Mouse (Mus musculus): ENCODE measurements around the gene Hyal3. TPM values are rescaled to one million over a fixed set of nuclear protein-coding genes. Genes with fewer than 3 reads are reported as not detected.
A peak's percentile ranks its signal among the peaks of the same experiment; 100 is the strongest.

Hyal3 gene
- polyA plus RNA-seq, 1 experiment from 2014 or later = 0.96 TPM

DNA sequence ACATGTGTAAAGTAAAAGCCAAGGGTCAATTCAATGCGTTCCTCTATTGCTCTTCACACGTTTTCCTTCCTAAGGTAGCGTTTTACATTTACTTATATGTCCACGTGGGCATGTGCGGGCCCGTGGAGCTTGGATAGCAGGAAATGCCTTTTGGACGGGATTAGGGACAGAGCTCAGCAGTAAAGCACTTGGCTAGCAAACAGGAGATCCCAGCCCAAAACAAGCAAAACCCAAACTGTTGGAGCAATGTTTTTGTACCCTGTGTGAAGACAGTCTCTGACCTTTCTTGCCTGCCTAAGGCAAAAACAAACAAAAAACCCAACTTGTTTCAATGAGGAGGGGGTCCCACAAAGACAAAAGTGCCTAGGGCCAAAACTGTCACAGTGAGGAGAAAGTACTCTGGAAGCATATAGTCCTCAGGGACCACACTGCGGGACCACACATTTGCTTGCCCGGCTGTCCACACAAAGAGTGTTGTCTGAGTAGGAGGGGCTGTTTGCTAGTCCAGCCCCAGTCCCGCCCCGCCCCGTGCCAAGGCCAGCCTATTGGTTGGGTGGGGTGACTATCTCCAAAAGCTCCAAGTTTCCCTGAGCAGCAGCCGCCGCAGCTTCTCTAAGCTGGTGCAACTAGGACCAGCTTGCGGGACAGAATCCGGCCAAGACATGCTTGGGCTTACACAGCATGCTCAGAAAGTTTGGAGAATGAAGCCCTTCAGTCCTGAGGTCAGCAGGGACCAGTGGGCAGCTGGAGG lies 4.1 kb upstream of the Hyal3 start, which contains the start of gene Hyal1:
Hyal1 (plus strand) TSS at position 571 of the 751 bp plus-strand sequence.
- peaks cover 31% of the 10 kb centered on the region for H3K36me3 ChIP-seq (replicated peaks; ENCODE audit: control insufficient read depth, insufficient read depth)
- H3K4me1 ChIP-seq (replicated peaks; ENCODE audit: control insufficient read depth, insufficient read depth, low read length) = peaks cover 17% of the 10 kb centered on the region
- DNase-seq (ENCODE audit: low spot score) (peak; percentile 53), ATAC-seq (ENCODE audit: low FRiP score) (peak; percentile 58)
- H3K9ac ChIP-seq = peak within 1 kb of the TSS; percentile 25; the same call in 1 of the 2 replicates
- H3K27ac ChIP-seq = peak within 1 kb of the TSS; percentile 55; the same call in 1 of the 2 replicates
- peak within 1 kb of the TSS; percentile 25 for H3K4me3 ChIP-seq (replicated peaks; ENCODE audit: low read length)
- no peaks in the 10 kb centered on the region for H3K9me3 ChIP-seq (ENCODE audit: control insufficient read depth, low read length)
- H3K27me3 ChIP-seq (ENCODE audit: control insufficient read depth, insufficient read depth, low read length) = no peaks in the 10 kb centered on the region
- WGBS = 27% methylated on average over 16 of the region's 16 CpGs
- peak within 1 kb of the TSS; percentile 43 for H3K4me2 ChIP-seq (replicated peaks)

DNA sequence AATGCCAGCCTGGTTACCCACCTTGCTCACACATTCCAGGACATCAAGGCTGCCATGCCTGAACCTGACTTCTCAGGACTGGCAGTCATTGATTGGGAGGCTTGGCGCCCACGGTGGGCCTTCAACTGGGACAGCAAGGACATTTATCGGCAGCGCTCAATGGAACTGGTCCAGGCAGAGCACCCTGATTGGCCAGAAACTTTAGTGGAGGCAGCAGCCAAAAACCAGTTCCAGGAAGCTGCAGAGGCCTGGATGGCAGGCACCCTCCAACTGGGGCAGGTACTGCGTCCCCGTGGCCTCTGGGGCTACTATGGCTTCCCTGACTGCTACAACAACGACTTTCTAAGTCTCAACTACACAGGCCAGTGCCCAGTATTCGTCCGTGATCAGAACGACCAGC lies 2.7 kb upstream of the Hyal3 start:
- Histone ChIP-seq H3K9me3 (ENCODE audit: control insufficient read depth, low read length) (no peaks in the 10 kb centered on the region), H3K36me3 (replicated peaks; ENCODE audit: control insufficient read depth, insufficient read depth) (peaks cover 18% of the 10 kb centered on the region), H3K4me1 (replicated peaks; ENCODE audit: control insufficient read depth, insufficient read depth, low read length) (peaks cover 17% of the 10 kb centered on the region), H3K4me3 (replicated peaks; ENCODE audit: low read length) (no peak overlapping the region), H3K27ac (no peak overlapping the region), H3K9ac (no peak overlapping the region), H3K27me3 (ENCODE audit: control insufficient read depth, insufficient read depth, low read length) (no peaks in the 10 kb centered on the region), H3K4me2 (replicated peaks) (no peak overlapping the region; the same call in 1 of the 2 replicates)
- DNase-seq (ENCODE audit: low spot score) = no peak
- 90% methylated on average over 10 of the region's 10 CpGs for WGBS
- ATAC-seq (ENCODE audit: low FRiP score) = no peak

DNA sequence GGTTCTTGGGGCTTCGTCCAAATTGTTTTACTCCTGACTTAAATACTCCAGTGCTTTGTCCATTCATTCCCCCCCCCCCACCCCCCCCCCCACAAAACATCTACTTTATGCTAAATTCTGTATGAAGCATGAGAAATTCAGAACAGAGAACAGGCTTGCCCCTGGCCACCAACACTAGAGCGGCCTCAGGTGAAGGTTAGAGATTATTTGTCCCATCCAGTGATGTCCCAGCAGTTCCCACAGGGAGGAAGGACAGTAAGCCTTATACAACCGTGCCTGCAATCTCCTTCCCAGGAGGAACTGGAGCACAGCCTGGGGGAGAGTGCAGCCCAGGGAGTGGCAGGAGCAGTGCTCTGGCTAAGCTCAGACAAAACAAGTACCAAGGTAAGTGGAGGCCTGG lies 2.0 kb upstream of the Hyal3 start, which contains the start of gene Naa80:
Naa80 (plus strand) TSS at position 301 of the 400 bp plus-strand sequence.
- H3K27ac ChIP-seq = no peak within 1 kb of the TSS

DNA sequence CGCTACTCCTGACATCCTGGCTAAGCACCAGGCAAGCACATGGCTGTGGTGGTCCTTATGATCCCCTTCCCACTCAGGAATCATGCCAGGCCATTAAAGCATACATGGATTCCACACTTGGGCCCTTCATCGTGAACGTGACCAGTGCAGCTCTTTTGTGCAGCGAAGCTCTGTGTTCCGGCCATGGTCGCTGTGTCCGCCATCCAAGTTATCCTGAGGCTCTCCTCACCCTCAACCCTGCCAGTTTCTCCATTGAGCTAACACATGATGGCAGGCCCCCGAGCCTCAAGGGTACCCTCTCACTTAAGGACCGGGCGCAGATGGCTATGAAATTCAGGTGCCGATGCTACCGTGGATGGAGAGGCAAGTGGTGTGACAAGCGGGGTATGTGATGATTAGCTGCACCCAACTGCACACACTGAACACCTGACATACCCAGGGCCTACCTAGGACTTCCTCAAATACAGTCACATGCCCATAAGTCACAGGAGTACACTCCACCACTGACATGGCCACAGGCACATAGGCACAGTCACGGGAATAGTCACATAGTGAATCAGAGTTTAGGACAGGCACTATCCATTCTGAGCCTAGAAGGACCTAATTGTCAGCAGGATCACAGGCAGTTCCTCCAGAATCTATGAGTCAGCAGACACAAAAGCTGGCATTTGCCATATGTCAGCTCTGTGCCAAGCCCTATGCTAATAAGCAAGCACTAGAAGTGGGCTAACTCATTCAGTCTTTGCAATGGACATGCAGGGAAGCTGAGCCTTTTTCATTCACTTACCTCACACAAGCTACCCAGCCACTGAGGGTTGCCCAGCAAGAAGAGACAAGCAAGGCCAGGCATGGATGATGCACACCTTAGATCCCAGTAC lies 1.4 kb upstream of the Hyal3 start:
- peak overlapping the region; percentile 75; the same call in 1 of the 2 replicates for H3K9ac ChIP-seq

More for the DNA sequence above, 2.0 kb upstream of the Hyal3 start, which contains the start of gene Naa80:
- Histone ChIP-seq H3K9me3 (ENCODE audit: control insufficient read depth, low read length) (no peaks in the 10 kb centered on the region), H3K27me3 (ENCODE audit: control insufficient read depth, insufficient read depth, low read length) (no peaks in the 10 kb centered on the region), H3K4me1 (replicated peaks; ENCODE audit: control insufficient read depth, insufficient read depth, low read length) (peaks cover 17% of the 10 kb centered on the region), H3K4me3 (replicated peaks; ENCODE audit: low read length) (no peak within 1 kb of the TSS), H3K4me2 (replicated peaks) (peak within 1 kb of the TSS; percentile 72), H3K36me3 (replicated peaks; ENCODE audit: control insufficient read depth, insufficient read depth) (peaks cover 11% of the 10 kb centered on the region), H3K9ac (peak within 1 kb of the TSS; percentile 75; the same call in 1 of the 2 replicates)
- 83% methylated on average over 3 of the region's 3 CpGs for WGBS
- ATAC-seq (ENCODE audit: low FRiP score) (no peak), DNase-seq (ENCODE audit: low spot score) (no peak)

DNA sequence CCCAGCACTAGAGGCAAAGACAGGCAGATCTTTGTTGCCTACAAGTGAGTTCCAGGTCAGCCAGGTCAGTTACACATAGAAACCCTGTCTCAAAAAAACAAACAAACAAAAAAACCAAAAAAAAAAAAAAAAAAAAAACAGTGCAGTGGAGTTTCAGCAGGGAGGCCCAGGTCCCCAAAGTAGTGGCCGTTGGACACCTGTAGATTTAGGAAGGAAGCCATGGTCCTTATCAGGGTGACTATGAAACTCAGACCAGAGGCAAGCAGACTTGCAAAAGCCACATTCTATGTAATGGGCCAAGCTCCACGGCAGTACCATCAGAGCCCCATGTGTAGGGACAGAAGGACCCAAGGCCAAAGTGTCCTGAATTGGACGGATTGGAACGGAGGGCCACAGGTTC lies 966 bp downstream of the Hyal3 start:
- H3K4me3 ChIP-seq (replicated peaks; ENCODE audit: low read length) = peak overlapping the region; percentile 55
- 80% methylated on average over 4 of the region's 4 CpGs for WGBS
- DNase-seq (ENCODE audit: low spot score) = no peak
- no peak for ATAC-seq (ENCODE audit: low FRiP score)
- no peak overlapping the region for H3K27ac ChIP-seq
- H3K9me3 ChIP-seq (ENCODE audit: control insufficient read depth, low read length) = no peaks in the 10 kb centered on the region
- no peaks in the 10 kb centered on the region for H3K36me3 ChIP-seq (replicated peaks; ENCODE audit: control insufficient read depth, insufficient read depth)
- no peaks in the 10 kb centered on the region for H3K27me3 ChIP-seq (ENCODE audit: control insufficient read depth, insufficient read depth, low read length)
- H3K4me1 ChIP-seq (replicated peaks; ENCODE audit: control insufficient read depth, insufficient read depth, low read length) = peaks cover 17% of the 10 kb centered on the region
- peak overlapping the region; percentile 75 for H3K9ac ChIP-seq
- peak overlapping the region; percentile 72 for H3K4me2 ChIP-seq (replicated peaks)

More for the DNA sequence above, 1.4 kb upstream of the Hyal3 start:
- Histone ChIP-seq H3K27ac (no peak overlapping the region), H3K36me3 (replicated peaks; ENCODE audit: control insufficient read depth, insufficient read depth) (0 out of 2 replicates have a peak, but pooled peaks cover 7% of the 10 kb centered on the region), H3K4me2 (replicated peaks) (peak overlapping the region; percentile 72), H3K4me3 (replicated peaks; ENCODE audit: low read length) (no peak overlapping the region), H3K9me3 (ENCODE audit: control insufficient read depth, low read length) (no peaks in the 10 kb centered on the region), H3K4me1 (replicated peaks; ENCODE audit: control insufficient read depth, insufficient read depth, low read length) (peaks cover 17% of the 10 kb centered on the region), H3K27me3 (ENCODE audit: control insufficient read depth, insufficient read depth, low read length) (no peaks in the 10 kb centered on the region)
- WGBS = 92% methylated on average over 14 of the region's 14 CpGs
- ATAC-seq (ENCODE audit: low FRiP score) (no peak), DNase-seq (ENCODE audit: low spot score) (no peak)

DNA sequence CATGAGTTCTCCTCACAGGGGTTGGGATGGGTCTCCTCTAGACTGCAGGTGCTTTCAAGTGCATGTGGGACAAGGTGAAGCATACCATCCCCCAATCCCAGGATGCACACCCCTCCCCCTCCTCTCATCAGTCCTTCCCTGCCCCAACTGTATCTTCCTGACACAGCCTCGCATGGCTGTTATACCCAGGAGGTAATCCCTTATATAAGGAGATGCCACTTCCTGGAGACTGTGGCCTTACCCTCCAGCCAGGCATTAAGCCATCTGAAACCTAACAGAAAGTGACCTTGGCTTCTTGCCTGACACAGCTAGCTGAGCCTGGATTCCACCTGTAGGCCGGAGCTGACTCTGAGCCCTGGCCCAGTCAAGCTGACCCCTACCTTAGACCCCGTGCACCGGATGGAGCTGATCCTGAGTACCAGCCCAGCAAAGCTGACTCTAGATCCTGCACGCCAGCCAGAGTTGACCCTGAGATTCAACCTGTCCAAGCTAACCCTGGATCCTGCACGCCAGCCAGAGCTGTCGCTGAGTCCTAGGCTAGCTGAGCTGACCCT lies 2.0 kb downstream of the Hyal3 start:
- Histone ChIP-seq H3K27ac (no peak overlapping the region), H3K4me3 (replicated peaks; ENCODE audit: low read length) (no peak overlapping the region), H3K36me3 (replicated peaks; ENCODE audit: control insufficient read depth, insufficient read depth) (no peaks in the 10 kb centered on the region), H3K9me3 (ENCODE audit: control insufficient read depth, low read length) (no peaks in the 10 kb centered on the region), H3K27me3 (ENCODE audit: control insufficient read depth, insufficient read depth, low read length) (no peaks in the 10 kb centered on the region), H3K4me1 (replicated peaks; ENCODE audit: control insufficient read depth, insufficient read depth, low read length) (peaks cover 17% of the 10 kb centered on the region), H3K9ac (no peak overlapping the region; the same call in 1 of the 2 replicates), H3K4me2 (replicated peaks) (no peak overlapping the region)
- no peak for ATAC-seq (ENCODE audit: low FRiP score)
- 90% methylated on average over 7 of the region's 7 CpGs for WGBS
- no peak for DNase-seq (ENCODE audit: low spot score)

DNA sequence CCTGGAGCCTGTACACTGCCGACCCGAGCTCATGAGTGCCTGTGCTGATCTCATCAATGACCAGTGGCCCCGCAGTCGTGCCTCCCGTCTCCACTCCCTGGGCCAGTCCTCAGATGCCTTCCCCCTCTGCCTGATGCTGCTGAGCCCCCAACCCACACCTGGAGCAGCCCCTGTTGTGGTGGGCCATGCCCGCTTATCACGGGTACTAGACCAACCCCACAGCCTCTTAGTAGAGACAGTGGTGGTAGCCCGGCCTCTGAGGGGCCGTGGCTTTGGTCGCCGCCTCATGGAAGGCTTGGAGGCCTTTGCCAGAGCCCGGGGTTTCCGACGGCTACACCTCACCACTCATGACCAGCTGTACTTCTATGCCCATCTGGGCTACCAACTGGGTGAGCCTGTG lies 2.6 kb downstream of the Hyal3 start:
- WGBS = 92% methylated on average over 14 of the region's 14 CpGs
- no peaks in the 10 kb centered on the region for H3K9me3 ChIP-seq (ENCODE audit: control insufficient read depth, low read length)
- ATAC-seq (ENCODE audit: low FRiP score) (no peak), DNase-seq (ENCODE audit: low spot score) (no peak)
- H3K27me3 ChIP-seq (ENCODE audit: control insufficient read depth, insufficient read depth, low read length) = no peaks in the 10 kb centered on the region
- no peak overlapping the region for H3K4me2 ChIP-seq (replicated peaks)
- no peak overlapping the region for H3K9ac ChIP-seq
- no peak overlapping the region for H3K4me3 ChIP-seq (replicated peaks; ENCODE audit: low read length)
- no peak overlapping the region for H3K27ac ChIP-seq
- peaks cover 20% of the 10 kb centered on the region for H3K4me1 ChIP-seq (replicated peaks; ENCODE audit: control insufficient read depth, insufficient read depth, low read length)
- H3K36me3 ChIP-seq (replicated peaks; ENCODE audit: control insufficient read depth, insufficient read depth) = no peaks in the 10 kb centered on the region

DNA sequence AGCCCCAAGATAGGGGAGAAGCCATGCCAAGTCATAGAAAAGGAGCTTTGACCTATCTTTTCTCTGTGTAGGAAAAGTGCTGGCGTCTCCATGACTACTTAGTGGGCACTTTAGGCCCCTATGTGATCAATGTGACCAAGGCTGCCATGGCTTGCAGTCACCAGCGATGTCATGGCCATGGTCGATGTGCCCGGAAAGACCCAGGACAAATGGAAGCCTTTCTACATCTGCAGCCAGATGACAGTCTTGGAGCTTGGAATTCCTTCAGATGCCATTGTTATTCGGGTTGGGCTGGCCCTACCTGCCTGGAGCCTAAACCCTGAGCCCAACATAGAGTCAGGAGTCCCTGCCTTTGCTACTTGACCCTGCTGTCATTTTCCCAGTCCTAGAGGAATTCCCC lies 5.9 kb downstream of the Hyal3 start:
- no peak overlapping the region for H3K4me2 ChIP-seq (replicated peaks)
- H3K36me3 ChIP-seq (replicated peaks; ENCODE audit: control insufficient read depth, insufficient read depth) = peaks cover 14% of the 10 kb centered on the region
- ATAC-seq (ENCODE audit: low FRiP score) (no peak), DNase-seq (ENCODE audit: low spot score) (no peak)
- H3K4me1 ChIP-seq (replicated peaks; ENCODE audit: control insufficient read depth, insufficient read depth, low read length) = peaks cover 12% of the 10 kb centered on the region
- H3K9me3 ChIP-seq (ENCODE audit: control insufficient read depth, low read length) = no peaks in the 10 kb centered on the region
- H3K27me3 ChIP-seq (ENCODE audit: control insufficient read depth, insufficient read depth, low read length) = no peaks in the 10 kb centered on the region
- WGBS = 91% methylated on average over 5 of the region's 5 CpGs
- no peak overlapping the region for H3K4me3 ChIP-seq (replicated peaks; ENCODE audit: low read length)
- no peak overlapping the region for H3K27ac ChIP-seq
- H3K9ac ChIP-seq = no peak overlapping the region

All from hindbrain, embryonic 14.5 days (tissue).